Mouse (Mus musculus) frontal cortex, postnatal 10 days (tissue): ENCODE measurements at regions not wholly inside any gene's neighbourhood (a gene's known extent, or its start where the extent isn't known, plus 50 kb on each side); places are given as distances from the start of the nearest gene placed in this dataset.

Experiments used
- DNase-seq, 2 experiments: peaks; one replicate each; pipeline ENCODE4 v3.0.0; 2022; ENCODE audit warnings: low spot score in 2 of 2, mixed read lengths in 1 of 2

GRCm38 (mm10) chr8:30482956-30483355, 2945.6 kb upstream of the 5930422O12Rik start:
- no peak for DNase-seq

GRCm38 (mm10) chr8:30494851-30495355, 2933.6 kb upstream of the 5930422O12Rik start:
- DNase-seq = no peak

- DNase-seq = no peak
Observed at GRCm38 (mm10) chr8:30502164-30502563, 2926.3 kb upstream of the 5930422O12Rik start.

GRCm38 (mm10) chr8:30511358-30511757, 2917.2 kb upstream of the 5930422O12Rik start:
- DNase-seq = no peak

- DNase-seq = no peak
Observed at GRCm38 (mm10) chr8:30522806-30523462, 2905.6 kb upstream of the 5930422O12Rik start.

GRCm38 (mm10) chr8:30532862-30533500, 2895.5 kb upstream of the 5930422O12Rik start:
- no peak for DNase-seq

GRCm38 (mm10) chr8:30533501-30533870, 2895.0 kb upstream of the 5930422O12Rik start:
- no peak for DNase-seq

GRCm38 (mm10) chr8:30535450-30535849, 2893.1 kb upstream of the 5930422O12Rik start:
- DNase-seq = no peak

- DNase-seq = no peak
Observed at GRCm38 (mm10) chr8:30542196-30542595, 2886.3 kb upstream of the 5930422O12Rik start.

- DNase-seq = no peak
Observed at GRCm38 (mm10) chr8:30547820-30548219, 2880.7 kb upstream of the 5930422O12Rik start.

GRCm38 (mm10) chr8:30551051-30551450, 2877.5 kb upstream of the 5930422O12Rik start:
- no peak for DNase-seq

GRCm38 (mm10) chr8:30557429-30557828, 2871.1 kb upstream of the 5930422O12Rik start:
- no peak for DNase-seq

GRCm38 (mm10) chr8:30561323-30562207, 2866.9 kb upstream of the 5930422O12Rik start:
- no peak for DNase-seq

GRCm38 (mm10) chr8:30569799-30570198, 2858.7 kb upstream of the 5930422O12Rik start:
- DNase-seq = no peak

GRCm38 (mm10) chr8:30570547-30570946, 2858.0 kb upstream of the 5930422O12Rik start:
- DNase-seq = no peak

- DNase-seq = no peak
Observed at GRCm38 (mm10) chr8:30587508-30587907, 2841.0 kb upstream of the 5930422O12Rik start.

- no peak for DNase-seq
Observed at GRCm38 (mm10) chr8:30602421-30602820, 2826.1 kb upstream of the 5930422O12Rik start.

- no peak for DNase-seq
Observed at GRCm38 (mm10) chr8:30630332-30630731, 2798.2 kb upstream of the 5930422O12Rik start.

- no peak for DNase-seq
Observed at GRCm38 (mm10) chr8:30636791-30637190, 2791.7 kb upstream of the 5930422O12Rik start.

- DNase-seq = no peak
Observed at GRCm38 (mm10) chr8:30642866-30643690, 2785.4 kb upstream of the 5930422O12Rik start.

- DNase-seq = no peak
Observed at GRCm38 (mm10) chr8:30648497-30648896, 2780.0 kb upstream of the 5930422O12Rik start.
